Mouse (Mus musculus): Measurements from ENCODE around the gene Tfdp2.

The Tfdp2 gene

GRCm38 (mm10) chr9:96228285-96228684 is 32.2 kb downstream of the Tfdp2 start:
- no peak for DNase-seq (ENCODE audit: low read depth, low spot score)

DNA sequence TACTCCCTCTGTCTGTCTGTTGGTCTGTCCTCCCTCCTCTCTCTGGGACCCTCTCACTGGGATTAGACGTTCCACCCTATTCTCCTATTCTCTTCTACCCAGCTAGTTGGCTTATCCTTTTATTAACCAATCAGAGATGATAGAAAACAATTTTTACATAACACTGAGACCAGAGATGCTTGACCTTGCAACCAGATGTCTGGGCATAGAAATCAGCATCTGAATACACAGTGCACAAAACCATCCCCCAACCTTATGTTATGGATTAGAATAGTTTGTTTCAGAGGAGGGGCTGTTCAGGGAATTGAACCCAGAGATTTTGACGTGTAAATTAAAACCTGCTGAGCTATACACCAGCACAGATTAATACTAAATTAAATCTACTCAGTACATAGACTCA is 34.2 kb downstream of the Tfdp2 start:
- no peak for DNase-seq (ENCODE audit: low read depth, low spot score)

DNA sequence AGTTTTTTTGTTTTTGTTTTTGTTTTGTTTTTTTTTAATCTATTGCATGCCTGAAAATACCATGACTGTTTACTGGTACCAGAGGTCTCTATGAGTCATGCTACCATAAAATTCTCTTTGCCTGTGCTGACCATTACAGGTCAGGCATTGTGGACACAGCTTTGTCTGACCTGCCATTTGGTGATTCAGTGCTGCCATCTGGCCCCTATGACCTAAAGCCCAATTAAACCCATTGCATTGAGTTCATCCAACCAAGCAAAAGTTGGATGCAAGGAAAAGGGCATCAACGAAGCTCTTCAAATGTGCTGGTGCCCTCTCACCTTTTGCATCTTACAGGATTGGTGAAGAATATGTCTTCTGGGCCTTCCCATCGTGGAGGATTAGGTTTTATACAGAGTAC is 39.4 kb downstream of the Tfdp2 start:
- DNase-seq (ENCODE audit: low read depth, low spot score): no peak

DNA sequence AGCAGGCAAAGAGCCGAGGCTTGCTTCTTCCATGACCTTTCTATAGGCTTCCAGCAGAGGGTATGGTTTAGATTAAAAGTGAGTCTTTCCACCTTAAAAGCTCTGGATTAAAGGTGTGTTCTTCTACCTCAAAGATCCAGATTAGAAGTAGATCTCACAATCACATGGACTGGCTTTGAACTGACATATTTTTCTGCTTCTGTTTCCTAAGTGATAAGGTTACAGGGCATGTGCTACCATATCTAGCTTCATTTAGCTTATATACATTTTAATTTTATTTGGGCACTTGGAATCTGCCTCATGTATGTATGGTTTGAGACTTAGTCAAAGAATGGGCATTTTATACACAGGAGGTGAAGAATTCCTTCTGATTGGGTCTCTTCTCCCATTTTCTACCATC is 41.3 kb downstream of the Tfdp2 start:
- DNase-seq (ENCODE audit: low read depth, low spot score): no peak

DNA sequence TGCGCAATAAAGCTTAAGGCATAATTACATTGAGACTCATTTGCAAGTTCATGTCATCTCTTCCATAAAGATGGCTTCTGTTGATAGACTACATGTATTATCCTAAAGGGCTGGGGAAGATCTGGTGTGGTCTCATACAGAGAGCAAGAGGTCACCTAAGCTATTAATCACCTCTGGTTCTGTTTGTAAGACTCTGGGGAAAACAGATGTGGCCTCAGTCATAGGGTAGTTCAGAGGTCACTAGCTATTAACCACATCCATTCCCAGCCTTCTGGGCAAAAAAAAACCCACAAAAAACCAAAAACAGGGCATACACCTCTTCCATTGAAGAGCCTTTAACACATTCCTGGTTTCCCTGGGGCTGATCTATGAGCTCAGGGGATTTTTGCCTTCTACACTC is 42.2 kb downstream of the Tfdp2 start:
- DNase-seq (ENCODE audit: low read depth, low spot score): no peak

- no peak for DNase-seq (ENCODE audit: low read depth, low spot score)
Observed at GRCm38 (mm10) chr9:96241134-96242097, 45.3 kb downstream of the Tfdp2 start.

GRCm38 (mm10) chr9:96243915-96244314 is 47.8 kb downstream of the Tfdp2 start:
- DNase-seq (ENCODE audit: low read depth, low spot score): no peak

DNA sequence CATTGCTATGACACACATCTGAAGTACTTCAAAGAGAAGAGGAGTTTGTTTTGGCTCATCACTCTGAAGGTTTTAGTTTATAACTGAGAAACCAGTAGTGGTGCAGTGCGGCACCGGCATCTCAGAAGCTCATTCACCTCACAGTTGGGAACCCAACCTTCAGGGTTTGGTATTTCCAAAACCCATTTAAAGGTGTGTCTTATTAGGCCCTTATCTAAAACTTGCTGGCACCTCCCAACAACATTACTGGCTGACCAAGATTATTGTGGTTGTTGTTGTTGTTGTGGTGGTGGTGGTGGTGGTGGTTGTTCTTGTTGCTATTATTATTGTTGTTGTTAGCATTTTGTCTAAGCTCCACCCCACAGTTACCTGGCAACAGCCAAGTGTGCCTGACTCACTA is 58.7 kb downstream of the Tfdp2 start:
- no peak for DNase-seq (ENCODE audit: low read depth, low spot score)

DNA sequence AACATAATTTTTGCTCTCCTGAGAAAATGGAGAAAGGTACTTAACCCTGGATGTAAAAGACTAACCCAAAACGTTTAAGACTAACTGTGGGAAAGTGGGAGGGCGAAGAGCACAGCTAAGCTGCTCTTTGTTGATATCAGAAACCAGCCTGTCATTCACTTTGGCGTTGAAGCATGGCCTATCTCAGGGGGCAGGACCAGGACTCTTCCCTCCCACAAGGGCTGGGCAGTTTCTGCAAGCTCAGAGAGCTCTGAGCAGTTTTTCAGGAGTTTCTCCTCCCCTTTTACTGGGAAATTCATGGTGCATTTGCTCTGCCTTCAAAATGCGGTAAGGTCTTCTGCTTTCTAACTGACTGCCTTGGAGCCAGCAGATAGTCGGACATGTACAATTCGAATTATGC is 62.4 kb downstream of the Tfdp2 start:
- DNase-seq (ENCODE audit: low read depth, low spot score): no peak

GRCm38 (mm10) chr9:96259017-96259512 is 63.0 kb downstream of the Tfdp2 start:
- DNase-seq (ENCODE audit: low read depth, low spot score): no peak

- no peak for DNase-seq (ENCODE audit: low read depth, low spot score)
Observed at GRCm38 (mm10) chr9:96259753-96260520, 63.9 kb downstream of the Tfdp2 start.

- no peak for DNase-seq (ENCODE audit: low read depth, low spot score)
Observed at GRCm38 (mm10) chr9:96261101-96261500, 65.0 kb downstream of the Tfdp2 start.

DNA sequence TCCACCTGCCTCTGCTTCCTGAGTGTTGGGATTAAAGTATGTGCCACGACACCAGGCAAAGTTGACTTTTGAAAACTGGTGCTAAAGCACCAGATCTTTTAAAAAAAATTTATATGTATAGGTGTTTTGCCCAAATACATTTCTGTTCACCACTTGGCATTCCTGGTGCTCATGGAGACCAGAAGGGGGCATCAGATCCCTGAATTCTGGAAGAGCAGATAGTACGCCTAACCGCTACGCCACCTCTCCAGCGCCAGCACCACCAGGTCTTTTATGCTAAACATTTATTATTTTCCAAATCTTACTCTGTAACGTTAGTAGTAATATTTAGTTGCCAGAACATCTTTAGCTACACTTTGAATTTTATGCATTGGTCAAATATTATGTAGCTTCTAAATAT is 65.9 kb downstream of the Tfdp2 start:
- no peak for DNase-seq (ENCODE audit: low read depth, low spot score)

- no peak for DNase-seq (ENCODE audit: low read depth, low spot score)
Observed at GRCm38 (mm10) chr9:96266793-96267558, 70.9 kb downstream of the Tfdp2 start.

GRCm38 (mm10) chr9:96267559-96267948 is 71.5 kb downstream of the Tfdp2 start:
- no peak for DNase-seq (ENCODE audit: low read depth, low spot score)

GRCm38 (mm10) chr9:96269726-96270125 is 73.7 kb downstream of the Tfdp2 start:
- no peak for DNase-seq (ENCODE audit: low read depth, low spot score)

DNA sequence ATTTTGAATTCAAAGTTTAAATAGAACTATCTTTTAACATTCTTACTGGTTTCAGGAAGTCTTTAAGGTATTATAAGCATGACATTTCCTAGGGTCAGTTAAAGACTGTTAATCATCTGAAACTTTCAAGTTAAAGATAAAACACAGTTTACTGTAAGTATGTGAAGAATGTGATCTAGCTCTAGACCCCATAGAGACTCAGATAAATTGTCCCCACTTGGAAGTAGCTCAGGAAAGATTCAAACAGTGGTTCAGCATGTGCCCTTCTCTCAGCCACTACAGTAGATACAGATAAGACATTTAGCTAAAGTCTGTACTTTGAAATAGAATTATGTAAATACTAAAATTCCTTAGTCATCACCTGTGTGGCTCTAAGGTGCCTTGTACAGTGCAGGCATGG is 79.5 kb downstream of the Tfdp2 start:
- DNase-seq (ENCODE audit: low read depth, low spot score): no peak

- DNase-seq (ENCODE audit: low read depth, low spot score): no peak
Observed at GRCm38 (mm10) chr9:96281497-96281896, 85.4 kb downstream of the Tfdp2 start.

- no peak for DNase-seq (ENCODE audit: low read depth, low spot score)
Observed at GRCm38 (mm10) chr9:96282082-96282481, 86.0 kb downstream of the Tfdp2 start.

DNA sequence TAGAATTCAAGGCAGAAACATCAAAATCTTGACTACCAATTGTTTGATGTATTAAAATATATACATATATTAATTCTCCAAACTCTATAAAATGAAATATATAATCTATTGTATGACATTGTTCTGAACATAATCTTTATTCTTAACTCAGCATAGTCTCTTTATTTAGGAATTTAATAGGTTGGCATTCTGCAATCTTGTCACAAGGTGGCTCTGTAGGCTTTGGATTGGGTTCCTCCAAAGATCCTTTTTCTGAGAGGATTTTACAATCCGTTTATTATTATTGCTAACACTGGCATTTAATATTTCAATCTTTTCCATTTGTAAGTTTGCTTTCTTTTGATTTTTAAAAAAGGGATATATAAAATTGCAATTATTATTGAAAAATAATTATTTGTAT is 88.8 kb downstream of the Tfdp2 start:
- DNase-seq (ENCODE audit: low read depth, low spot score): no peak

- DNase-seq (ENCODE audit: low read depth, low spot score): no peak
Observed at GRCm38 (mm10) chr9:96292144-96292543, 96.1 kb downstream of the Tfdp2 start.

All from retina, adult 2 months (tissue).